Mouse (Mus musculus) G1E (cell line): Measurements from ENCODE around the gene Calcoco1. TPM values are rescaled to one million over a fixed set of nuclear protein-coding genes. Genes with fewer than 3 reads are reported as not detected.
"Not testable (repeated sequence)": the region's sequence is repeated elsewhere in the genome, so short reads cannot be mapped to it uniquely, and the experiment has no call there.

Experiments
- ATAC-seq: 2 replicates; pipeline ENCODE4 v1.8.0; 2016; ENCODE audit warnings: mild to moderate bottlenecking; ENCODE audit not compliant: insufficient number of reproducible peaks, poor library complexity, low FRiP score, severe bottlenecking; ENCODE audit errors: extremely low read depth
- DNase-seq: peaks from one replicate; pipeline ENCODE4 v3.0.0; 2012; ENCODE audit warnings: low spot score
- H3K27me3 ChIP-seq: 2 replicates; pipeline ENCODE4 v1.6.1; 2012; ENCODE audit warnings: mild to moderate bottlenecking, low read length, inconsistent platforms; ENCODE audit not compliant: insufficient read depth
- H3K36me3 ChIP-seq: replicated peaks from 2 replicates; pipeline ENCODE3; 2012; ENCODE audit warnings: mild to moderate bottlenecking, inconsistent platforms
- H3K4me1 ChIP-seq: 2 replicates; pipeline ENCODE4 v1.6.1; 2012; ENCODE audit warnings: low read depth, low read length, inconsistent platforms, mixed read lengths; ENCODE audit not compliant: insufficient read depth
- H3K4me3 ChIP-seq: 2 replicates; pipeline ENCODE4 v1.5.1; 2012; ENCODE audit warnings: low read depth, mild to moderate bottlenecking, inconsistent platforms, low read length, moderate library complexity, mixed read lengths
- H3K9me3 ChIP-seq: replicated peaks from 2 replicates; pipeline ENCODE4 v1.6.1; 2012; ENCODE audit warnings: inconsistent platforms
- CTCF ChIP-seq: IDR thresholded peaks from 2 replicates; pipeline ENCODE4 v1.5.1; 2012; ENCODE audit warnings: low read depth, low read length, inconsistent platforms, mixed read lengths
- GATA1 ChIP-seq: IDR thresholded peaks from 2 replicates; pipeline ENCODE4 v1.6.1; 2012; ENCODE audit warnings: borderline replicate concordance, low read length, inconsistent platforms, mixed read lengths
- GATA2 ChIP-seq: IDR thresholded peaks from 2 replicates; pipeline ENCODE4 v1.6.1; 2012; ENCODE audit warnings: low read depth, low read length, inconsistent platforms, borderline replicate concordance
- POLR2AphosphoS5 ChIP-seq: IDR thresholded peaks from 2 replicates; pipeline ENCODE4 v1.6.1; 2012; ENCODE audit warnings: low read depth, low read length, inconsistent platforms; ENCODE audit not compliant: insufficient replicate concordance
- TAL1 ChIP-seq: conservative IDR thresholded peaks from 2 replicates; pipeline ENCODE4 v1.6.1; 2012; ENCODE audit warnings: low read depth, low read length, inconsistent platforms, mixed read lengths
- polyA plus RNA-seq: library from polyadenylated mRNA; stranded (reverse); fragments of >175 nt; gene quantifications from 2 replicates; pipeline ENCODE4 v1.2.3, GENCODE M21; 2012
- total RNA-seq, 2 experiments: library from RNA; stranded (forward) in 1 of 2; stranded (reverse) in 1 of 2; fragments of 200-1000 nt in 1 of 2; fragments of >200 nt in 1 of 2; fragmentation: Nextera tagmentation in 1 of 2; gene quantifications; 2 replicates each; pipeline ENCODE4 v1.2.3; 2014 to 2017

The Calcoco1 gene
- total and polyA plus RNA-seq, 3 experiments: 12.3 to 41.0 (median 14.4) TPM

- peak overlapping the region; percentile 87 for H3K4me3 ChIP-seq
- DNase-seq (no peak), ATAC-seq (no peak)
- TF ChIP-seq CTCF: no peak
- TF ChIP-seq GATA2: no peak
- TF ChIP-seq POLR2AphosphoS5: no peak
- TF ChIP-seq GATA1: no peak
- TF ChIP-seq TAL1: no peak
- peaks cover 42% of the 10 kb centered on the region for H3K36me3 ChIP-seq
- peaks cover 61% of the 10 kb centered on the region for H3K4me1 ChIP-seq
- no peaks in the 10 kb centered on the region for H3K9me3 ChIP-seq
- H3K27me3 ChIP-seq: peaks cover 15% of the 10 kb centered on the region
Measured at GRCm38 (mm10) chr15:102670281-102670680, 51.7 kb downstream of the Calcoco1 start.

- peaks cover 15% of the 10 kb centered on the region for H3K27me3 ChIP-seq
- H3K36me3 ChIP-seq: peaks cover 49% of the 10 kb centered on the region
- H3K4me3 ChIP-seq: peak overlapping the region; percentile 87
- ATAC-seq: no peak
- no peak for DNase-seq
- H3K4me1 ChIP-seq: peaks cover 63% of the 10 kb centered on the region
- H3K9me3 ChIP-seq: no peaks in the 10 kb centered on the region
- TF ChIP-seq CTCF (no peak), GATA2 (no peak), TAL1 (no peak), GATA1 (no peak), POLR2AphosphoS5 (no peak)
Measured at GRCm38 (mm10) chr15:102669571-102669970, 52.4 kb downstream of the Calcoco1 start.

GRCm38 (mm10) chr15:102665494-102665893 lies 56.5 kb downstream of the Calcoco1 start:
- TF ChIP-seq GATA1: no peak
- TF ChIP-seq POLR2AphosphoS5: no peak
- no peak for TF ChIP-seq GATA2
- peak; percentile 93 for TF ChIP-seq CTCF
- TF ChIP-seq TAL1: no peak

GRCm38 (mm10) chr15:102663825-102664224 lies 58.2 kb downstream of the Calcoco1 start:
- Histone ChIP-seq H3K4me3 (no peak overlapping the region), H3K36me3 (peaks cover 91% of the 10 kb centered on the region), H3K4me1 (peaks cover 42% of the 10 kb centered on the region), H3K27me3 (no peaks in the 10 kb centered on the region), H3K9me3 (no peaks in the 10 kb centered on the region)
- TF ChIP-seq GATA1 (no peak), GATA2 (no peak), POLR2AphosphoS5 (no peak), TAL1 (no peak), CTCF (no peak)
- DNase-seq (no peak), ATAC-seq (no peak)

More at GRCm38 (mm10) chr15:102665494-102665893, 56.5 kb downstream of the Calcoco1 start:
- Histone ChIP-seq H3K9me3 (no peaks in the 10 kb centered on the region), H3K4me3 (no peak overlapping the region), H3K27me3 (no peaks in the 10 kb centered on the region), H3K36me3 (peaks cover 88% of the 10 kb centered on the region), H3K4me1 (peaks cover 49% of the 10 kb centered on the region)
- DNase-seq: peak; percentile 45
- ATAC-seq: peak; percentile 54; the same call in 1 of the 2 replicates

GRCm38 (mm10) chr15:102662601-102663000 lies 59.4 kb downstream of the Calcoco1 start:
- not testable (repeated sequence) for H3K27me3 ChIP-seq, ATAC-seq, H3K9me3 ChIP-seq, DNase-seq, H3K4me3 ChIP-seq
- Histone ChIP-seq H3K4me1 (peaks cover 36% of the 10 kb centered on the region), H3K36me3 (peaks cover 81% of the 10 kb centered on the region)

- H3K9me3 ChIP-seq: no peaks in the 10 kb centered on the region
- DNase-seq (no peak), ATAC-seq (no peak)
- peaks cover 35% of the 10 kb centered on the region for H3K36me3 ChIP-seq
- peaks cover 4% of the 10 kb centered on the region; the same call in 1 of the 2 replicates for H3K27me3 ChIP-seq
- H3K4me1 ChIP-seq: peaks cover 15% of the 10 kb centered on the region; the same call in 1 of the 2 replicates
- no peak overlapping the region for H3K4me3 ChIP-seq
- no peak for TF ChIP-seq CTCF
- TF ChIP-seq TAL1: no peak
- TF ChIP-seq POLR2AphosphoS5: no peak
- no peak for TF ChIP-seq GATA1
- no peak for TF ChIP-seq GATA2
Measured at GRCm38 (mm10) chr15:102657926-102658381, 64.0 kb downstream of the Calcoco1 start.

Other genes starting within 250 kb of the Calcoco1 start
- 28.7 TPM in 1 of 2 replicates, not detected in the other for gene Gm10337, start 218.5 kb downstream of the Calcoco1 start, total RNA-seq (2014; fragmentation: Nextera tagmentation)
- gene Gm10337, start 218.5 kb downstream of the Calcoco1 start, total RNA-seq (2017): not detected in 2 replicates
- not detected in 2 replicates for gene Gm10337, start 218.5 kb downstream of the Calcoco1 start, polyA plus RNA-seq
- 0.75 and 1.4 TPM in 2 replicates for gene Map3k12, start 205.1 kb downstream of the Calcoco1 start, total RNA-seq (2014; fragmentation: Nextera tagmentation)
- 1.9 TPM in 2 replicates for gene Map3k12, start 205.1 kb downstream of the Calcoco1 start, total RNA-seq (2017)
- 0.60 and 0.72 TPM in 2 replicates for gene Map3k12, start 205.1 kb downstream of the Calcoco1 start, polyA plus RNA-seq
- 9.5 and 11.6 TPM in 2 replicates for gene Tarbp2, start 204.0 kb downstream of the Calcoco1 start, total RNA-seq (2014; fragmentation: Nextera tagmentation)
- 32.9 and 41.6 TPM in 2 replicates for gene Tarbp2, start 204.0 kb downstream of the Calcoco1 start, total RNA-seq (2017)
- gene Tarbp2, start 204.0 kb downstream of the Calcoco1 start, polyA plus RNA-seq: 58.6 and 63.8 TPM in 2 replicates
- gene Npff, start 197.2 kb downstream of the Calcoco1 start, total RNA-seq (2014; fragmentation: Nextera tagmentation): 3.2 and 5.1 TPM in 2 replicates
- gene Npff, start 197.2 kb downstream of the Calcoco1 start, total RNA-seq (2017): 1.1 and 1.8 TPM in 2 replicates
- gene Npff, start 197.2 kb downstream of the Calcoco1 start, polyA plus RNA-seq: 0.70 and 0.92 TPM in 2 replicates
- gene Gm28047, start 97.1 kb downstream of the Calcoco1 start, total RNA-seq (2014; fragmentation: Nextera tagmentation): not detected in 2 replicates
- gene Gm28047, start 97.1 kb downstream of the Calcoco1 start, total RNA-seq (2017): not detected in 2 replicates
- gene Gm28047, start 97.1 kb downstream of the Calcoco1 start, polyA plus RNA-seq: 0.04 TPM in 1 of 2 replicates, not detected in the other
- 188 and 200 TPM in 2 replicates for gene Atf7, start 96.7 kb downstream of the Calcoco1 start, total RNA-seq (2014; fragmentation: Nextera tagmentation)
- gene Atf7, start 96.7 kb downstream of the Calcoco1 start, total RNA-seq (2017): 19.4 and 29.3 TPM in 2 replicates
- gene Atf7, start 96.7 kb downstream of the Calcoco1 start, polyA plus RNA-seq: 13.6 and 14.6 TPM in 2 replicates
- 274 and 321 TPM in 2 replicates for gene Atp5g2, start 49.8 kb downstream of the Calcoco1 start, total RNA-seq (2014; fragmentation: Nextera tagmentation)
- gene Atp5g2, start 49.8 kb downstream of the Calcoco1 start, total RNA-seq (2017): 77.5 and 80.3 TPM in 2 replicates
- 130 and 167 TPM in 2 replicates for gene Atp5g2, start 49.8 kb downstream of the Calcoco1 start, polyA plus RNA-seq
- gene Hoxc13, start 198.9 kb upstream of the Calcoco1 start, total RNA-seq (2014; fragmentation: Nextera tagmentation): not detected in 2 replicates
- not detected in 2 replicates for gene Hoxc13, start 198.9 kb upstream of the Calcoco1 start, total RNA-seq (2017)
- gene Hoxc13, start 198.9 kb upstream of the Calcoco1 start, polyA plus RNA-seq: not detected in 2 replicates
- gene Hoxc12, start 214.6 kb upstream of the Calcoco1 start, total RNA-seq (2014; fragmentation: Nextera tagmentation): not detected in 2 replicates
- not detected in 2 replicates for gene Hoxc12, start 214.6 kb upstream of the Calcoco1 start, total RNA-seq (2017)
- gene Hoxc12, start 214.6 kb upstream of the Calcoco1 start, polyA plus RNA-seq: not detected in 2 replicates
- not detected in 2 replicates for gene Hoxc11, start 232.2 kb upstream of the Calcoco1 start, total RNA-seq (2014; fragmentation: Nextera tagmentation)
- 0.06 and 0.22 TPM in 2 replicates for gene Hoxc11, start 232.2 kb upstream of the Calcoco1 start, total RNA-seq (2017)
- gene Hoxc11, start 232.2 kb upstream of the Calcoco1 start, polyA plus RNA-seq: 0.04 TPM in 1 of 2 replicates, not detected in the other
- gene Hoxc10, start 244.6 kb upstream of the Calcoco1 start, total RNA-seq (2014; fragmentation: Nextera tagmentation): 0.60 TPM in 1 of 2 replicates, not detected in the other
- 0.12 and 0.16 TPM in 2 replicates for gene Hoxc10, start 244.6 kb upstream of the Calcoco1 start, total RNA-seq (2017)
- 0.08 and 0.16 TPM in 2 replicates for gene Hoxc10, start 244.6 kb upstream of the Calcoco1 start, polyA plus RNA-seq
- 9.9 and 19.8 TPM in 2 replicates for gene Hoxc5, start 245.3 kb upstream of the Calcoco1 start, total RNA-seq (2014; fragmentation: Nextera tagmentation)
- 7.6 and 9.1 TPM in 2 replicates for gene Hoxc5, start 245.3 kb upstream of the Calcoco1 start, total RNA-seq (2017)
- gene Hoxc5, start 245.3 kb upstream of the Calcoco1 start, polyA plus RNA-seq: 11.4 and 12.4 TPM in 2 replicates